Comparison of ENCODE assay signal across 19 mouse cellular contexts in genomic region chr3:39296257-39296656, GRCm38 (mm10).
"Had no signal": no experiment of that assay in that cellular context is flagged by ENCODE, and none has a peak within 500 bp of the region (broad histone marks: within the 10 kb centered on the region; RNA-seq: fewer than 3 reads in every experiment).

No protein-coding gene starts in this region.

- H3K36me3 ChIP-seq: midbrain, embryonic 10.5 days; midbrain, embryonic 12.5 days; neural tube, embryonic 13.5 days; neural tube, embryonic 15.5 days had no signal

- H3K9me3 ChIP-seq: midbrain, embryonic 10.5 days; midbrain, embryonic 12.5 days; neural tube, embryonic 13.5 days; neural tube, embryonic 15.5 days had no signal

- H3K9ac ChIP-seq: lung, embryonic 14.5 days; midbrain, embryonic 12.5 days; neural tube, embryonic 13.5 days; neural tube, embryonic 15.5 days had no signal

- DNase-seq: lung, adult 18-20 months; lung, embryonic 14.5 days; lung, postnatal 10 days; lung, postnatal 4 days; midbrain, embryonic 14.5 days; retina, postnatal 1 day; right cerebral cortex, adult 18-20 months; right cerebral cortex, postnatal 25 days; right cerebral cortex, postnatal 4 days; spleen, adult 18-20 months; thymus, adult 2 months; thymus, postnatal 25 days; thymus, postnatal 4 days had no signal

- H3K4me3 ChIP-seq: midbrain, embryonic 10.5 days; midbrain, embryonic 12.5 days; myocyte; neural tube, embryonic 13.5 days; neural tube, embryonic 15.5 days had no signal

- H3K4me2 ChIP-seq: lung, embryonic 14.5 days; midbrain, embryonic 12.5 days; neural tube, embryonic 13.5 days; neural tube, embryonic 15.5 days had no signal

- H3K4me1 ChIP-seq: midbrain, embryonic 10.5 days; midbrain, embryonic 12.5 days; neural tube, embryonic 15.5 days had no signal

- H3K27ac ChIP-seq: midbrain, embryonic 10.5 days; midbrain, embryonic 12.5 days; neural tube, embryonic 13.5 days; neural tube, embryonic 15.5 days had no signal

- ATAC-seq: midbrain, embryonic 16.5 days had no signal

- H3K27me3 ChIP-seq: midbrain, embryonic 12.5 days; neural tube, embryonic 13.5 days; neural tube, embryonic 15.5 days had no signal
